Mouse (Mus musculus): ENCODE results near the gene Irak1.
A peak's percentile ranks its signal among the peaks of the same experiment; 100 is the strongest.

DNA sequence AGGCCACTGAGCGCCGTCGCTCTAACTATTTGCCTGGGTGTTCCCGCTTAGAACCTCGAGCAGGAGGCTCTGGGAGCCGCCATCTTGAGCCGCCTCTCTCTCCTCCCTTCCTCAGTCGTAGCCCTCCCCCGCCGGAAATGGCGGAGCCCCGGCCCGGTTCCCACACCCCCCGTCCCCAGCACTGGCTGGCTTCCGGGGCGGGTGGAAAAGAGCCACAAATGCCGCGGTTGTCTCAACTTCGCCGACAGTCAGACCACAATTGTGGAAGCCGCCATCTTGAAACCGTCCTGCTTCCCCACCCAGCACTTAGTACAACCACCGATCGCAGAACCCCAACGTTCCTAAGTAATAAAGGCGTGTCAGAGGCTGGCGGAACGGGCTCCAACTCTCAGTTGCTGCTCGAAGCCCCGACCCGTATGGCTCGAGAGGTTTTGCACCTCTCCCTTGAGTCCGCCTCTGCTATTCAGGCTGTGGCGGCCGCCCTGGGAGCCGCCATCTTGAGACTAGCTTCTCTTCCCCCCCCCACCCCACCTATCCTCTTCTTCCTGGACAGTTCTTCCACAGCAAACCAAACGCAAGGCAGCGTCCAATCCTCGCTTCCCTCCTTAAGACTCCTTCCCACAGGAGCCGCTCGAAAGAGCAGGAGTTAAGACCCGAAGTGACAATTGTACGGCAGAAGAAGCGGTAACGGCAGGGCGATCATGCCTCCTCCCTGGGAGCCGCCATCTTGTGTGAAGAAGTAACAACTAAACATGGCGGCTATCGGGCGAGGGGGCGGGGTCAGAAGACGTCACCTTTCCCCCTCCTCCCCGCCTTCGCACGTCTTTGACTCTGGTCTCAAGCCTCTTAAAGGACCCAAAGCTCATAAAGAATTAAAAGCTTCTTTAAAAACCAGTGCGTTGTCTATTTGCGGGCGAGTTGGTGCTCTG is 57.2 kb downstream of the Irak1 start, which contains the start of gene Hcfc1:
- TF ChIP-seq MAFK (IDR thresholded peaks at IDR 0.05; ENCODE audit: insufficient read depth, low read depth, low read length) (no peak), ZNF384 (IDR thresholded peaks at IDR 0.05; ENCODE audit: low read depth, low read length) (no peak), ZC3H11A (IDR thresholded peaks at IDR 0.05; ENCODE audit: borderline replicate concordance, low read depth, low read length) (no peak), HCFC1 (IDR thresholded peaks at IDR 0.05; ENCODE audit: borderline replicate concordance, insufficient read depth, low read length) (peak; percentile 7; the same call in 1 of the 2 replicates)
